Mouse (Mus musculus): ENCODE data around the gene Frs3.

GRCm38 (mm10) chr17:47693671-47694441 is 5.0 kb downstream of the Frs3 start:
- no peak for TF ChIP-seq CTCF (IDR thresholded peaks at IDR 0.05; ENCODE audit: low read depth)
- TF ChIP-seq EP300 (IDR thresholded peaks at IDR 0.05; ENCODE audit: low read depth), result no peak

Measured in liver, embryonic 14.5 days (tissue).